Comparison of ENCODE assay signal across 8 mouse cellular contexts in the genomic region with DNA sequence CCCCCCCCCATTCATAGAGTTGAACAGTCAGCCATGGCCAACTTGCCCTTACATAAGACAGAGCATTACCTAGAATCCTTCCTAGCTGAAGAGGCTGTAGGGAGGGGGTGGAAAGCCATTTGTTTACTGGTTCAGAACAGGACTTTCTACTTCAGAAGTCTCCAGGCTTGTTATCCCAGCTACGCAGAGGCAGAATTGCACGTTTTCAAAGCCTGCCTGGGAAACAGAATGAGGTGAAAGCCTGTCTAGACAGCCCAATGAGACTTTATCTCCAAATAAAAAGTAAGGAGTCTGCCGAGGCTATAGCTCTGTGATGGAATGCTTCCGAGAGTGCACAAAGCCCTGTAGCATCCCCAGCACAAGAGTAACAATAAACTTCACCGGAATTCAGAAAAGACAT.
DNase-seq lines count a peak whose midpoint lies in the region; ATAC-seq and TF ChIP-seq lines count a peak whose summit lies in the region.

No protein-coding gene starts in this region.

- H3K4me2 ChIP-seq in heart, embryonic 15.5 days, result no peak overlapping the region
- H3K4me2 ChIP-seq in neural tube, embryonic 11.5 days (ENCODE audit: low read depth), result no peak overlapping the region
- peak overlapping the region; percentile 59; the same call in 1 of the 2 replicates for H3K4me2 ChIP-seq in limb, embryonic 13.5 days (replicated peaks)
- peak overlapping the region; percentile 21 for H3K4me2 ChIP-seq in stomach, postnatal 0 days (replicated peaks; ENCODE audit: low read depth)

- H3K4me1 ChIP-seq in heart, embryonic 15.5 days (replicated peaks), result peaks cover 91% of the 10 kb centered on the region
- peaks cover 55% of the 10 kb centered on the region for H3K4me1 ChIP-seq in neural tube, embryonic 11.5 days (ENCODE audit: control insufficient read depth, insufficient read depth, low read length)
- peaks cover 94% of the 10 kb centered on the region for H3K4me1 ChIP-seq in limb, embryonic 13.5 days
- H3K4me1 ChIP-seq in stomach, postnatal 0 days (replicated peaks; ENCODE audit: control insufficient read depth, insufficient read depth), result peaks cover 45% of the 10 kb centered on the region

- no peaks in the 10 kb centered on the region for H3K36me3 ChIP-seq in heart, embryonic 15.5 days
- no peaks in the 10 kb centered on the region for H3K36me3 ChIP-seq in neural tube, embryonic 11.5 days (ENCODE audit: control insufficient read depth, insufficient read depth, low read length)
- H3K36me3 ChIP-seq in limb, embryonic 13.5 days, result no peaks in the 10 kb centered on the region
- no peaks in the 10 kb centered on the region for H3K36me3 ChIP-seq in stomach, postnatal 0 days (ENCODE audit: control insufficient read depth, insufficient read depth, low read length)

- H3K9me3 ChIP-seq in heart, embryonic 15.5 days (replicated peaks), result no peaks in the 10 kb centered on the region
- no peaks in the 10 kb centered on the region for H3K9me3 ChIP-seq in neural tube, embryonic 11.5 days (ENCODE audit: control insufficient read depth, low read length)
- no peaks in the 10 kb centered on the region for H3K9me3 ChIP-seq in limb, embryonic 13.5 days
- H3K9me3 ChIP-seq in stomach, postnatal 0 days (ENCODE audit: control insufficient read depth, low read length), result no peaks in the 10 kb centered on the region

- no peak overlapping the region for H3K4me3 ChIP-seq in heart, embryonic 15.5 days
- H3K4me3 ChIP-seq in neural tube, embryonic 11.5 days (ENCODE audit: low read depth, low read length), result no peak overlapping the region
- no peak overlapping the region for H3K4me3 ChIP-seq in limb, embryonic 13.5 days
- H3K4me3 ChIP-seq in stomach, postnatal 0 days (ENCODE audit: low read depth, low read length), result no peak overlapping the region

- H3K27me3 ChIP-seq in heart, embryonic 15.5 days, result no peaks in the 10 kb centered on the region
- no peaks in the 10 kb centered on the region for H3K27me3 ChIP-seq in neural tube, embryonic 11.5 days (ENCODE audit: control insufficient read depth, insufficient read depth, low read length)
- no peaks in the 10 kb centered on the region for H3K27me3 ChIP-seq in limb, embryonic 13.5 days
- no peaks in the 10 kb centered on the region for H3K27me3 ChIP-seq in stomach, postnatal 0 days (ENCODE audit: control insufficient read depth, insufficient read depth, low read length)

- TF ChIP-seq CTCF in stomach, postnatal 0 days (IDR thresholded peaks at IDR 0.05; ENCODE audit: low read depth), result no peak

- H3K27ac ChIP-seq in heart, embryonic 15.5 days, result peak overlapping the region; percentile 100
- H3K27ac ChIP-seq in neural tube, embryonic 11.5 days (ENCODE audit: low read depth, low read length), result 0 out of 2 replicates have a peak overlapping the region, but pooled peaks have one; percentile 8
- peak overlapping the region; percentile 100 for H3K27ac ChIP-seq in limb, embryonic 13.5 days
- peak overlapping the region; percentile 94 for H3K27ac ChIP-seq in stomach, postnatal 0 days (replicated peaks)

- no peak for TF ChIP-seq EP300 in stomach, postnatal 0 days (optimal IDR thresholded peaks at IDR 0.05)

- no peak for ATAC-seq in heart, embryonic 15.5 days (replicated peaks; ENCODE audit: insufficient number of reproducible peaks, insufficient read depth, low FRiP score, low read depth)
- ATAC-seq in neural tube, embryonic 11.5 days (ENCODE audit: insufficient read depth, low FRiP score, low TSS enrichment), result no peak
- ATAC-seq in limb, embryonic 13.5 days (ENCODE audit: low FRiP score, low read depth), result no peak
- ATAC-seq in stomach, postnatal 0 days (ENCODE audit: low FRiP score, low TSS enrichment), result no peak

- DNase-seq in heart, postnatal 4 days, result no peak
- no peak for DNase-seq in neural tube, embryonic 11.5 days (ENCODE audit: low spot score)
- no peak for DNase-seq in neural tube, embryonic 10.5 days (ENCODE audit: extremely low spot score, low spot score)
- no peak for DNase-seq in stomach, postnatal 0 days (ENCODE audit: low spot score)
- DNase-seq in layer of hippocampus, adult 9-10 months (ENCODE audit: low spot score), result no peak
- DNase-seq in natural killer cell, adult 2 months (ENCODE audit: low spot score in 2 of 2), result no peak

- H3K9ac ChIP-seq in heart, embryonic 15.5 days, result no peak overlapping the region
- H3K9ac ChIP-seq in neural tube, embryonic 11.5 days (ENCODE audit: low read length), result no peak overlapping the region
- H3K9ac ChIP-seq in limb, embryonic 13.5 days, result no peak overlapping the region
- no peak overlapping the region for H3K9ac ChIP-seq in stomach, postnatal 0 days (ENCODE audit: low read length)

- WGBS in heart, embryonic 15.5 days, result 67% methylated on average over 5 of the region's 5 CpGs
- 69% methylated on average over 5 of the region's 5 CpGs for WGBS in neural tube, embryonic 11.5 days
- WGBS in limb, embryonic 13.5 days, result 41% methylated on average over 5 of the region's 5 CpGs
- 39% methylated on average over 5 of the region's 5 CpGs for WGBS in stomach, postnatal 0 days

Comparison
In these comparisons a context has a peak if more than half of its experiments do, and no peak if none do; other contexts are left out.
1. H3K27ac ChIP-seq: peak in every context shown above with its lines; median percentile 100 in heart, embryonic 15.5 days; 100 in limb, embryonic 13.5 days; 94 in stomach, postnatal 0 days; 8 in neural tube, embryonic 11.5 days.
2. H3K4me2 ChIP-seq: peak in limb, embryonic 13.5 days (single experiment) and stomach, postnatal 0 days (single experiment); none in heart, embryonic 15.5 days (single experiment) and neural tube, embryonic 11.5 days (single experiment).